Mouse (Mus musculus): ENCODE measurements around the gene Txlnb.

GRCm38 (mm10) chr10:17860701-17861480 lies 64.9 kb downstream of the Txlnb start:
- TF ChIP-seq CTCF (IDR thresholded peaks at IDR 0.05; ENCODE audit: low read depth, low read length) (no peak), POLR2AphosphoS5 (IDR thresholded peaks at IDR 0.05; ENCODE audit: insufficient replicate concordance, low read depth, low read length) (no peak)
